Mouse (Mus musculus): ENCODE results near the gene Serinc5.

DNA sequence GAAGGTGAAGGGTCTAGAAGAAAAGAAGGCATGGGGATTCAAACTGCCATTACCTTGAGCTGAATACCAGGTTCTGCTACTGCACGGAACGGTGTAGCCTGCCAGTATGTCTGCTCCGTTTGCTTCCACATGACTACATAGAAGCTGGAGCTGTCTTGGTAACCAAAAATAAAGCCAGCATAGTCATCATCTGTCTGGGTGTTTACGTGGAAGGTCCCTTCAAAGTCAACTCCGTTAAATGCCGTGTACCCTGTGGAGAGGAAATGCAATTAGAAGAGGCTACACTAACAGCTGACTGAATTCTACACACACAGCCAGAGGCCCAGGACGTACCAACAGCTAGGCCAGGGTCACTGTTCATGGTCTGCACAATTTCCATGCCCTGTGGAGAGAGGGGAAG, 144.1 kb downstream of the Serinc5 start:
- no peak for TF ChIP-seq POLR2A (IDR thresholded peaks at IDR 0.05; ENCODE audit: insufficient read depth, low read length)
- no peak for TF ChIP-seq CTCF (IDR thresholded peaks at IDR 0.05; ENCODE audit: low read depth, low read length)
